ENCODE assay signal across 8 mouse cellular contexts in the genomic region with DNA sequence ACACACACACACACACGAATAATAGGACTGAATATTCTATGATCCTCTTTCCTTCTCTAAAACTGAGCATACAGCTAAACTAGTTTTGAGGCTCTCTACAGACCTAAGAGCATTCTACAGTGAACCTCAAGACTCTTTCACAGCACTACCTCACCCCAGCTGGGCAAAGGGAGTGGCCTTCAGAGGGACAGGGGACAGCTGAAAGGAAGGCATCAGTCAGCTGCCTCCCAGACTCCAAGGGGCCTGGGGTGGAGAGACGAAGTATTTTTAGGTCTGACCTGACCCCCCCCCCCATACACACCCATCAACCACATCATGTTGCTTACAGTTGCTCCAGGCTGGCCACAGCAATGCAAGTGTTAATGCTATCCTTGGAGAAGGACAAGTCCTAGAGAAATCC. TPM values are rescaled to one million over a fixed set of nuclear protein-coding genes. Genes with fewer than 3 reads are reported as not detected.
DNase-seq lines count a peak whose midpoint lies in the region; ATAC-seq and TF ChIP-seq lines count a peak whose summit lies in the region.

No protein-coding gene starts in this region.

- DNase-seq in heart, embryonic 10.5 days (ENCODE audit: low spot score), result peak; percentile 50
- no peak for DNase-seq in heart, postnatal 36 days
- no peak for DNase-seq in neural tube, embryonic 11.5 days (ENCODE audit: low spot score)
- DNase-seq in neural tube, embryonic 10.5 days (ENCODE audit: extremely low spot score, low spot score), result no peak
- no peak for DNase-seq in limb, embryonic 14.5 days (ENCODE audit: low spot score)
- no peak for DNase-seq in stomach, postnatal 0 days (ENCODE audit: low spot score)
- DNase-seq in layer of hippocampus, adult 9-11 months, result no peak
- no peak for DNase-seq in adrenal gland, postnatal 25 days

- H3K4me2 ChIP-seq in neural tube, embryonic 11.5 days (ENCODE audit: low read depth), result peak overlapping the region; percentile 94
- peak overlapping the region; percentile 61 for H3K4me2 ChIP-seq in limb, embryonic 14.5 days (replicated peaks; ENCODE audit: low read depth, low read length, severe bottlenecking)
- peak overlapping the region; percentile 95 for H3K4me2 ChIP-seq in stomach, postnatal 0 days (replicated peaks; ENCODE audit: low read depth)

- no peaks in the 10 kb centered on the region for H3K9me3 ChIP-seq in heart, embryonic 10.5 days
- no peaks in the 10 kb centered on the region for H3K9me3 ChIP-seq in neural tube, embryonic 11.5 days (ENCODE audit: control insufficient read depth, low read length)
- H3K9me3 ChIP-seq in limb, embryonic 14.5 days (ENCODE audit: control insufficient read depth, low read length), result no peaks in the 10 kb centered on the region
- H3K9me3 ChIP-seq in stomach, postnatal 0 days (ENCODE audit: control insufficient read depth, low read length), result no peaks in the 10 kb centered on the region

- H3K36me3 ChIP-seq in heart, embryonic 10.5 days, result peaks cover 10% of the 10 kb centered on the region; the same call in 1 of the 2 replicates
- peaks cover 2% of the 10 kb centered on the region; the same call in 1 of the 2 replicates for H3K36me3 ChIP-seq in neural tube, embryonic 11.5 days (ENCODE audit: control insufficient read depth, insufficient read depth, low read length)
- H3K36me3 ChIP-seq in limb, embryonic 14.5 days (ENCODE audit: control insufficient read depth, insufficient read depth, low read length), result peaks cover 27% of the 10 kb centered on the region
- H3K36me3 ChIP-seq in stomach, postnatal 0 days (ENCODE audit: control insufficient read depth, insufficient read depth, low read length), result no peaks in the 10 kb centered on the region

- intact Hi-C loops in heart, postnatal 36 days (cut with DNase I), result no loop called here

- H3K27me3 ChIP-seq in heart, embryonic 10.5 days (ENCODE audit: insufficient read depth, poor library complexity, severe bottlenecking), result peaks cover 33% of the 10 kb centered on the region
- no peaks in the 10 kb centered on the region for H3K27me3 ChIP-seq in neural tube, embryonic 11.5 days (ENCODE audit: control insufficient read depth, insufficient read depth, low read length)
- no peaks in the 10 kb centered on the region for H3K27me3 ChIP-seq in limb, embryonic 14.5 days (ENCODE audit: control insufficient read depth, insufficient read depth, low read length)
- no peaks in the 10 kb centered on the region for H3K27me3 ChIP-seq in stomach, postnatal 0 days (ENCODE audit: control insufficient read depth, insufficient read depth, low read length)

- WGBS in heart, embryonic 10.5 days, result 54% methylated on average over 2 of the region's 2 CpGs
- 46% methylated on average over 2 of the region's 2 CpGs for WGBS in neural tube, embryonic 11.5 days
- WGBS in limb, embryonic 14.5 days, result 53% methylated on average over 2 of the region's 2 CpGs
- 52% methylated on average over 2 of the region's 2 CpGs for WGBS in stomach, postnatal 0 days

- no peak for TF ChIP-seq EP300 in stomach, postnatal 0 days (optimal IDR thresholded peaks at IDR 0.05)

- H3K9ac ChIP-seq in neural tube, embryonic 11.5 days (ENCODE audit: low read length), result no peak overlapping the region; the same call in 1 of the 2 replicates
- H3K9ac ChIP-seq in limb, embryonic 14.5 days (ENCODE audit: low read depth, low read length, severe bottlenecking), result peak overlapping the region; percentile 78
- no peak overlapping the region for H3K9ac ChIP-seq in stomach, postnatal 0 days (ENCODE audit: low read length)

- TF ChIP-seq CTCF in stomach, postnatal 0 days (IDR thresholded peaks at IDR 0.05; ENCODE audit: low read depth), result no peak

- H3K4me3 ChIP-seq in heart, embryonic 10.5 days, result peak overlapping the region; percentile 76
- H3K4me3 ChIP-seq in neural tube, embryonic 11.5 days (ENCODE audit: low read depth, low read length), result peak overlapping the region; percentile 81
- peak overlapping the region; percentile 81 for H3K4me3 ChIP-seq in limb, embryonic 14.5 days (replicated peaks; ENCODE audit: low read length)
- H3K4me3 ChIP-seq in stomach, postnatal 0 days (ENCODE audit: low read depth, low read length), result peak overlapping the region; percentile 64

- H3K27ac ChIP-seq in heart, embryonic 10.5 days, result no peak overlapping the region
- no peak overlapping the region for H3K27ac ChIP-seq in neural tube, embryonic 11.5 days (ENCODE audit: low read depth, low read length)
- H3K27ac ChIP-seq in limb, embryonic 14.5 days (replicated peaks; ENCODE audit: low read depth, low read length), result no peak overlapping the region
- H3K27ac ChIP-seq in stomach, postnatal 0 days (replicated peaks), result no peak overlapping the region

- ATAC-seq in neural tube, embryonic 11.5 days (ENCODE audit: insufficient read depth, low FRiP score, low TSS enrichment), result no peak
- peak; percentile 12; the same call in 1 of the 2 replicates for ATAC-seq in limb, embryonic 14.5 days (ENCODE audit: low FRiP score, low read depth)
- ATAC-seq in stomach, postnatal 0 days (ENCODE audit: low FRiP score, low TSS enrichment), result no peak

- peaks cover 53% of the 10 kb centered on the region for H3K4me1 ChIP-seq in heart, embryonic 10.5 days
- H3K4me1 ChIP-seq in neural tube, embryonic 11.5 days (ENCODE audit: control insufficient read depth, insufficient read depth, low read length), result peaks cover 27% of the 10 kb centered on the region
- peaks cover 28% of the 10 kb centered on the region for H3K4me1 ChIP-seq in limb, embryonic 14.5 days (ENCODE audit: control insufficient read depth, insufficient read depth, low read length)
- H3K4me1 ChIP-seq in stomach, postnatal 0 days (replicated peaks; ENCODE audit: control insufficient read depth, insufficient read depth), result no peaks in the 10 kb centered on the region

- no peak for TF ChIP-seq POLR2A in limb, embryonic 14.5 days (IDR thresholded peaks at IDR 0.05; ENCODE audit: borderline replicate concordance, extremely low read depth, insufficient read depth, insufficient read length)

RNA-seq across cellular contexts. Expression of gene Cacnb1, which starts 1.7 kb away (rescaled TPM):
- polyA plus RNA-seq in heart, embryonic 10.5 days (2016; fragmentation: Nextera tagmentation; extraction: Ambion mirVana), result 4.6 and 5.3 TPM in 2 replicates
- total RNA-seq in heart, postnatal 36 days (2021), result 1 to 10 TPM; 6.1 to 6.2 TPM
- 15.2 and 15.8 TPM in 2 replicates for polyA plus RNA-seq in neural tube, embryonic 11.5 days (2014; fragmentation: Nextera tagmentation; extraction: Ambion mirVana)
- 51.4 and 54.1 TPM in 2 replicates for polyA plus RNA-seq in limb, embryonic 14.5 days (2012; rRNA removed)
- 20.9 and 21.5 TPM in 2 replicates for polyA plus RNA-seq in limb, embryonic 14.5 days (2014; fragmentation: Nextera tagmentation; extraction: Ambion mirVana)
- 4.2 and 4.9 TPM in 2 replicates for polyA plus RNA-seq in stomach, postnatal 0 days (2015; fragmentation: Nextera tagmentation; extraction: Ambion mirVana)
- total RNA-seq in adrenal gland, postnatal 25 days (2021), result 7.4 and 10.4 TPM in 2 replicates

RNA-seq across cellular contexts. Expression of gene Rpl19, which starts 5.4 kb away (rescaled TPM):
- polyA plus RNA-seq in heart, embryonic 10.5 days (2016; fragmentation: Nextera tagmentation; extraction: Ambion mirVana), result 867 and 1,011 TPM in 2 replicates
- total RNA-seq in heart, postnatal 36 days (2021), result 100 to 1,000 TPM; 537 to 577 TPM
- 926 and 968 TPM in 2 replicates for polyA plus RNA-seq in neural tube, embryonic 11.5 days (2014; fragmentation: Nextera tagmentation; extraction: Ambion mirVana)
- 1,201 and 1,869 TPM in 2 replicates for polyA plus RNA-seq in limb, embryonic 14.5 days (2012; rRNA removed)
- 1,151 and 1,199 TPM in 2 replicates for polyA plus RNA-seq in limb, embryonic 14.5 days (2014; fragmentation: Nextera tagmentation; extraction: Ambion mirVana)
- 863 and 874 TPM in 2 replicates for polyA plus RNA-seq in stomach, postnatal 0 days (2015; fragmentation: Nextera tagmentation; extraction: Ambion mirVana)
- total RNA-seq in adrenal gland, postnatal 25 days (2021), result 1,136 and 1,344 TPM in 2 replicates

RNA-seq across cellular contexts. Expression of gene Arl5c, which starts 25.1 kb away (rescaled TPM):
- 9.8 and 15.7 TPM in 2 replicates for polyA plus RNA-seq in heart, embryonic 10.5 days (2016; fragmentation: Nextera tagmentation; extraction: Ambion mirVana)
- under 1 TPM; 0.65 to 0.80 TPM for total RNA-seq in heart, postnatal 36 days (2021)
- polyA plus RNA-seq in neural tube, embryonic 11.5 days (2014; fragmentation: Nextera tagmentation; extraction: Ambion mirVana), result 10.6 and 14.1 TPM in 2 replicates
- 2.4 and 2.7 TPM in 2 replicates for polyA plus RNA-seq in limb, embryonic 14.5 days (2012; rRNA removed)
- 6.1 and 7.4 TPM in 2 replicates for polyA plus RNA-seq in limb, embryonic 14.5 days (2014; fragmentation: Nextera tagmentation; extraction: Ambion mirVana)
- 7.5 and 9.8 TPM in 2 replicates for polyA plus RNA-seq in stomach, postnatal 0 days (2015; fragmentation: Nextera tagmentation; extraction: Ambion mirVana)
- total RNA-seq in adrenal gland, postnatal 25 days (2021), result 0.79 TPM in 1 of 2 replicates, not detected in the other

RNA-seq across cellular contexts. Expression of gene Stac2, which starts 32.1 kb away (rescaled TPM):
- 0.21 and 0.34 TPM in 2 replicates for polyA plus RNA-seq in heart, embryonic 10.5 days (2016; fragmentation: Nextera tagmentation; extraction: Ambion mirVana)
- total RNA-seq in heart, postnatal 36 days (2021), result under 1 TPM in 1 of 2 experiments, not detected in 1; 0.17 TPM
- polyA plus RNA-seq in neural tube, embryonic 11.5 days (2014; fragmentation: Nextera tagmentation; extraction: Ambion mirVana), result 6.6 and 6.8 TPM in 2 replicates
- 1.4 and 1.6 TPM in 2 replicates for polyA plus RNA-seq in limb, embryonic 14.5 days (2012; rRNA removed)
- polyA plus RNA-seq in limb, embryonic 14.5 days (2014; fragmentation: Nextera tagmentation; extraction: Ambion mirVana), result 0.70 and 1.0 TPM in 2 replicates
- polyA plus RNA-seq in stomach, postnatal 0 days (2015; fragmentation: Nextera tagmentation; extraction: Ambion mirVana), result 0.05 and 0.08 TPM in 2 replicates
- 1.9 and 2.2 TPM in 2 replicates for total RNA-seq in adrenal gland, postnatal 25 days (2021)

RNA-seq across cellular contexts. Expression of gene Plxdc1, which starts 34.9 kb away (rescaled TPM):
- polyA plus RNA-seq in heart, embryonic 10.5 days (2016; fragmentation: Nextera tagmentation; extraction: Ambion mirVana), result not detected in 2 replicates
- total RNA-seq in heart, postnatal 36 days (2021), result 1 to 10 TPM; 5.1 to 6.2 TPM
- 0.24 TPM in 1 of 2 replicates, not detected in the other for polyA plus RNA-seq in neural tube, embryonic 11.5 days (2014; fragmentation: Nextera tagmentation; extraction: Ambion mirVana)
- polyA plus RNA-seq in limb, embryonic 14.5 days (2012; rRNA removed), result 1.0 and 1.1 TPM in 2 replicates
- polyA plus RNA-seq in limb, embryonic 14.5 days (2014; fragmentation: Nextera tagmentation; extraction: Ambion mirVana), result 1.1 and 1.7 TPM in 2 replicates
- polyA plus RNA-seq in stomach, postnatal 0 days (2015; fragmentation: Nextera tagmentation; extraction: Ambion mirVana), result 0.40 and 0.45 TPM in 2 replicates
- total RNA-seq in adrenal gland, postnatal 25 days (2021), result 13.4 and 20.9 TPM in 2 replicates
